ENCODE assay signal across 8 mouse cellular contexts in genomic region chr11:102102485-102103258, GRCm38 (mm10). TPM values are rescaled to one million over a fixed set of nuclear protein-coding genes. Genes with fewer than 3 reads are reported as not detected.
DNase-seq lines count a peak whose midpoint lies in the region; ATAC-seq and TF ChIP-seq lines count a peak whose summit lies in the region.

No protein-coding gene starts in this region.

- ATAC-seq in midbrain, embryonic 11.5 days (ENCODE audit: low FRiP score), result no peak
- ATAC-seq in midbrain, embryonic 15.5 days (replicated peaks), result no peak
- no peak for ATAC-seq in heart, embryonic 15.5 days (replicated peaks; ENCODE audit: insufficient number of reproducible peaks, insufficient read depth, low FRiP score, low read depth)
- ATAC-seq in midbrain, postnatal 0 days (ENCODE audit: low FRiP score), result no peak

- peak; percentile 97 for DNase-seq in midbrain, embryonic 11.5 days (ENCODE audit: low spot score, missing footprints)
- peak; percentile 87 for DNase-seq in ZHBTc4 (ENCODE audit: low read depth, low spot score)
- peak; percentile 86 for DNase-seq in embryonic facial prominence, embryonic 10.5 days (ENCODE audit: low spot score)
- peak; percentile 38 to 50 for DNase-seq in left cerebral cortex, postnatal 36 days (ENCODE audit: low spot score in 2 of 2)
- peak; percentile 77 for DNase-seq in midbrain, postnatal 0 days (ENCODE audit: low spot score)
- peak; percentile 74 for DNase-seq in urinary bladder, postnatal 25 days (ENCODE audit: low spot score)

- 20% methylated on average over 17 of the region's 17 CpGs for WGBS in midbrain, embryonic 11.5 days
- 19% methylated on average over 17 of the region's 17 CpGs for WGBS in midbrain, embryonic 15.5 days
- WGBS in embryonic facial prominence, embryonic 10.5 days, result 19% methylated on average over 17 of the region's 17 CpGs
- 13% methylated on average over 17 of the region's 17 CpGs for WGBS in heart, embryonic 15.5 days
- 19% methylated on average over 17 of the region's 17 CpGs for WGBS in midbrain, postnatal 0 days

- peak; percentile 86 for TF ChIP-seq CTCF in midbrain, postnatal 0 days (IDR thresholded peaks at IDR 0.05)

- H3K4me2 ChIP-seq in midbrain, embryonic 11.5 days, result no peak overlapping the region
- no peak overlapping the region for H3K4me2 ChIP-seq in midbrain, embryonic 15.5 days
- 0 out of 2 replicates have a peak overlapping the region, but pooled peaks have one; percentile 12 for H3K4me2 ChIP-seq in heart, embryonic 15.5 days
- no peak overlapping the region for H3K4me2 ChIP-seq in midbrain, postnatal 0 days (ENCODE audit: low read depth, low read length, poor library complexity, severe bottlenecking)

- H3K4me1 ChIP-seq in midbrain, embryonic 11.5 days (ENCODE audit: control insufficient read depth, insufficient read depth, low read length), result peaks cover 5% of the 10 kb centered on the region
- peaks cover 3% of the 10 kb centered on the region; the same call in 1 of the 2 replicates for H3K4me1 ChIP-seq in midbrain, embryonic 15.5 days
- peaks cover 28% of the 10 kb centered on the region for H3K4me1 ChIP-seq in embryonic facial prominence, embryonic 10.5 days
- peaks cover 8% of the 10 kb centered on the region; the same call in 1 of the 2 replicates for H3K4me1 ChIP-seq in heart, embryonic 15.5 days (replicated peaks)
- H3K4me1 ChIP-seq in midbrain, postnatal 0 days (ENCODE audit: insufficient read depth, low read length), result no peaks in the 10 kb centered on the region

- H3K36me3 ChIP-seq in midbrain, embryonic 11.5 days (ENCODE audit: control insufficient read depth, insufficient read depth, low read length), result no peaks in the 10 kb centered on the region
- no peaks in the 10 kb centered on the region for H3K36me3 ChIP-seq in midbrain, embryonic 15.5 days (replicated peaks)
- H3K36me3 ChIP-seq in embryonic facial prominence, embryonic 10.5 days (replicated peaks), result no peaks in the 10 kb centered on the region
- no peaks in the 10 kb centered on the region for H3K36me3 ChIP-seq in heart, embryonic 15.5 days
- H3K36me3 ChIP-seq in midbrain, postnatal 0 days (ENCODE audit: insufficient read depth, low read length), result no peaks in the 10 kb centered on the region

- no peak overlapping the region for H3K27ac ChIP-seq in midbrain, embryonic 11.5 days (ENCODE audit: low read depth, low read length)
- no peak overlapping the region for H3K27ac ChIP-seq in midbrain, embryonic 15.5 days
- H3K27ac ChIP-seq in embryonic facial prominence, embryonic 10.5 days (replicated peaks), result no peak overlapping the region
- H3K27ac ChIP-seq in heart, embryonic 15.5 days, result no peak overlapping the region
- no peak overlapping the region for H3K27ac ChIP-seq in midbrain, postnatal 0 days (ENCODE audit: low read depth, low read length)

- no peak overlapping the region for H3K9ac ChIP-seq in midbrain, embryonic 11.5 days (ENCODE audit: low read length)
- no peak overlapping the region for H3K9ac ChIP-seq in midbrain, embryonic 15.5 days
- no peak overlapping the region for H3K9ac ChIP-seq in heart, embryonic 15.5 days
- H3K9ac ChIP-seq in midbrain, postnatal 0 days (replicated peaks; ENCODE audit: low read length, poor library complexity, severe bottlenecking), result no peak overlapping the region

- H3K27me3 ChIP-seq in midbrain, embryonic 11.5 days (ENCODE audit: control insufficient read depth, insufficient read depth, low read length), result peaks cover 28% of the 10 kb centered on the region
- peaks cover 57% of the 10 kb centered on the region for H3K27me3 ChIP-seq in midbrain, embryonic 15.5 days (replicated peaks)
- peaks cover 96% of the 10 kb centered on the region for H3K27me3 ChIP-seq in embryonic facial prominence, embryonic 10.5 days (replicated peaks; ENCODE audit: low read depth, poor library complexity, severe bottlenecking)
- H3K27me3 ChIP-seq in heart, embryonic 15.5 days, result peaks cover 92% of the 10 kb centered on the region
- H3K27me3 ChIP-seq in midbrain, postnatal 0 days (ENCODE audit: insufficient read depth, low read length), result peaks cover 34% of the 10 kb centered on the region

- H3K4me3 ChIP-seq in midbrain, embryonic 11.5 days (ENCODE audit: low read depth, low read length), result no peak overlapping the region
- no peak overlapping the region for H3K4me3 ChIP-seq in midbrain, embryonic 15.5 days
- H3K4me3 ChIP-seq in embryonic facial prominence, embryonic 10.5 days, result peak overlapping the region; percentile 19; the same call in 1 of the 2 replicates
- no peak overlapping the region for H3K4me3 ChIP-seq in heart, embryonic 15.5 days
- H3K4me3 ChIP-seq in midbrain, postnatal 0 days (ENCODE audit: low read depth, low read length), result no peak overlapping the region

- intact Hi-C loops in left cerebral cortex, postnatal 36 days (cut with DNase I), result loop anchor here (1.0 kb wide), 1 partner anchor 36 kb away; no protein-coding TSS in a partner anchor

- H3K9me3 ChIP-seq in midbrain, embryonic 11.5 days (ENCODE audit: control insufficient read depth, low read length), result no peaks in the 10 kb centered on the region
- no peaks in the 10 kb centered on the region for H3K9me3 ChIP-seq in midbrain, embryonic 15.5 days
- no peaks in the 10 kb centered on the region for H3K9me3 ChIP-seq in embryonic facial prominence, embryonic 10.5 days
- H3K9me3 ChIP-seq in heart, embryonic 15.5 days (replicated peaks), result no peaks in the 10 kb centered on the region
- no peaks in the 10 kb centered on the region for H3K9me3 ChIP-seq in midbrain, postnatal 0 days (ENCODE audit: low read length)

RNA-seq across cellular contexts. Expression of gene Ppy, which starts 1.6 kb away (rescaled TPM):
- polyA plus RNA-seq in midbrain, embryonic 11.5 days (2014; fragmentation: Nextera tagmentation; extraction: Ambion mirVana), result not detected in 2 replicates
- not detected in 2 replicates for polyA plus RNA-seq in midbrain, embryonic 15.5 days (2015; fragmentation: Nextera tagmentation; extraction: Ambion mirVana)
- polyA plus RNA-seq in embryonic facial prominence, embryonic 10.5 days (2016; fragmentation: Nextera tagmentation; extraction: Ambion mirVana), result not detected in 2 replicates
- polyA plus RNA-seq in heart, embryonic 15.5 days (2015; fragmentation: Nextera tagmentation; extraction: Ambion mirVana), result not detected in 2 replicates
- not detected for total RNA-seq in left cerebral cortex, postnatal 36 days (2021)
- total RNA-seq in midbrain, postnatal 0 days (2014; rRNA removed), result not detected in 2 replicates
- not detected in 2 replicates for polyA plus RNA-seq in midbrain, postnatal 0 days (2015; fragmentation: Nextera tagmentation; extraction: Ambion mirVana)

RNA-seq across cellular contexts. Expression of gene Pyy, which starts 5.0 kb away (rescaled TPM):
- polyA plus RNA-seq in midbrain, embryonic 11.5 days (2014; fragmentation: Nextera tagmentation; extraction: Ambion mirVana), result 0.44 TPM in 1 of 2 replicates, not detected in the other
- not detected in 2 replicates for polyA plus RNA-seq in midbrain, embryonic 15.5 days (2015; fragmentation: Nextera tagmentation; extraction: Ambion mirVana)
- polyA plus RNA-seq in embryonic facial prominence, embryonic 10.5 days (2016; fragmentation: Nextera tagmentation; extraction: Ambion mirVana), result 0.32 and 0.49 TPM in 2 replicates
- polyA plus RNA-seq in heart, embryonic 15.5 days (2015; fragmentation: Nextera tagmentation; extraction: Ambion mirVana), result not detected in 2 replicates
- not detected for total RNA-seq in left cerebral cortex, postnatal 36 days (2021)
- total RNA-seq in midbrain, postnatal 0 days (2014; rRNA removed), result not detected in 2 replicates
- not detected in 2 replicates for polyA plus RNA-seq in midbrain, postnatal 0 days (2015; fragmentation: Nextera tagmentation; extraction: Ambion mirVana)

RNA-seq across cellular contexts. Expression of gene Mpp2, which starts 14.4 kb away (rescaled TPM):
- 9.4 and 10.8 TPM in 2 replicates for polyA plus RNA-seq in midbrain, embryonic 11.5 days (2014; fragmentation: Nextera tagmentation; extraction: Ambion mirVana)
- polyA plus RNA-seq in midbrain, embryonic 15.5 days (2015; fragmentation: Nextera tagmentation; extraction: Ambion mirVana), result 33.4 and 36.4 TPM in 2 replicates
- 12.5 and 12.9 TPM in 2 replicates for polyA plus RNA-seq in embryonic facial prominence, embryonic 10.5 days (2016; fragmentation: Nextera tagmentation; extraction: Ambion mirVana)
- polyA plus RNA-seq in heart, embryonic 15.5 days (2015; fragmentation: Nextera tagmentation; extraction: Ambion mirVana), result 6.0 and 9.3 TPM in 2 replicates
- total RNA-seq in left cerebral cortex, postnatal 36 days (2021), result 100 to 1,000 TPM; 148 to 157 TPM
- 59.1 and 68.4 TPM in 2 replicates for total RNA-seq in midbrain, postnatal 0 days (2014; rRNA removed)
- polyA plus RNA-seq in midbrain, postnatal 0 days (2015; fragmentation: Nextera tagmentation; extraction: Ambion mirVana), result 33.9 and 40.7 TPM in 2 replicates

RNA-seq across cellular contexts. Expression of gene Nags, which starts 42.6 kb away (rescaled TPM):
- polyA plus RNA-seq in midbrain, embryonic 11.5 days (2014; fragmentation: Nextera tagmentation; extraction: Ambion mirVana), result not detected in 2 replicates
- 0.10 and 0.30 TPM in 2 replicates for polyA plus RNA-seq in midbrain, embryonic 15.5 days (2015; fragmentation: Nextera tagmentation; extraction: Ambion mirVana)
- polyA plus RNA-seq in embryonic facial prominence, embryonic 10.5 days (2016; fragmentation: Nextera tagmentation; extraction: Ambion mirVana), result not detected in 2 replicates
- polyA plus RNA-seq in heart, embryonic 15.5 days (2015; fragmentation: Nextera tagmentation; extraction: Ambion mirVana), result 0.24 TPM in 1 of 2 replicates, not detected in the other
- not detected for total RNA-seq in left cerebral cortex, postnatal 36 days (2021)
- total RNA-seq in midbrain, postnatal 0 days (2014; rRNA removed), result 0.14 and 0.16 TPM in 2 replicates
- 0.09 and 0.11 TPM in 2 replicates for polyA plus RNA-seq in midbrain, postnatal 0 days (2015; fragmentation: Nextera tagmentation; extraction: Ambion mirVana)

RNA-seq across cellular contexts. Expression of gene Tmem101, which starts 53.5 kb away (rescaled TPM):
- polyA plus RNA-seq in midbrain, embryonic 11.5 days (2014; fragmentation: Nextera tagmentation; extraction: Ambion mirVana), result 33.5 and 35.9 TPM in 2 replicates
- polyA plus RNA-seq in midbrain, embryonic 15.5 days (2015; fragmentation: Nextera tagmentation; extraction: Ambion mirVana), result 45.3 and 46.5 TPM in 2 replicates
- polyA plus RNA-seq in embryonic facial prominence, embryonic 10.5 days (2016; fragmentation: Nextera tagmentation; extraction: Ambion mirVana), result 35.0 and 38.0 TPM in 2 replicates
- polyA plus RNA-seq in heart, embryonic 15.5 days (2015; fragmentation: Nextera tagmentation; extraction: Ambion mirVana), result 30.6 and 35.9 TPM in 2 replicates
- 10 to 100 TPM; 24.2 to 27.3 TPM for total RNA-seq in left cerebral cortex, postnatal 36 days (2021)
- 35.2 and 41.1 TPM in 2 replicates for total RNA-seq in midbrain, postnatal 0 days (2014; rRNA removed)
- polyA plus RNA-seq in midbrain, postnatal 0 days (2015; fragmentation: Nextera tagmentation; extraction: Ambion mirVana), result 42.4 and 44.4 TPM in 2 replicates

Comparison
In these comparisons a context has a peak if more than half of its experiments do, and no peak if none do; other contexts are left out.
1. DNase-seq: peak in every context shown above with its lines; median percentile 97 in midbrain, embryonic 11.5 days; 87 in ZHBTc4; 86 in embryonic facial prominence, embryonic 10.5 days; 77 in midbrain, postnatal 0 days; 74 in urinary bladder, postnatal 25 days; 44 in left cerebral cortex, postnatal 36 days.